Mouse (Mus musculus): ENCODE data around the gene Stk32b. TPM values are rescaled to one million over a fixed set of nuclear protein-coding genes. Genes with fewer than 3 reads are reported as not detected.

The Stk32b gene
- polyA plus RNA-seq, 1 experiment from 2014 or later: 38.8 TPM

- Histone ChIP-seq H3K9me3 (no peaks in the 10 kb centered on the region), H3K4me2 (no peak overlapping the region), H3K36me3 (no peaks in the 10 kb centered on the region), H3K27me3 (no peaks in the 10 kb centered on the region), H3K4me1 (replicated peaks) (no peaks in the 10 kb centered on the region), H3K4me3 (no peak overlapping the region), H3K27ac (replicated peaks) (no peak overlapping the region), H3K9ac (no peak overlapping the region)
- no peak for ATAC-seq (ENCODE audit: low FRiP score, low read depth)
- 82% methylated on average over 6 of the region's 6 CpGs for WGBS
Measured at GRCm38 (mm10) chr5:37586071-37586470, 130.9 kb downstream of the Stk32b start.

- no peaks in the 10 kb centered on the region for H3K4me1 ChIP-seq (replicated peaks)
- H3K4me3 ChIP-seq: no peak overlapping the region
- no peaks in the 10 kb centered on the region for H3K9me3 ChIP-seq
- WGBS: 82% methylated on average over 6 of the region's 6 CpGs
- no peak overlapping the region for H3K9ac ChIP-seq
- no peak overlapping the region for H3K27ac ChIP-seq (replicated peaks)
- no peak overlapping the region for H3K4me2 ChIP-seq
- no peak for ATAC-seq (ENCODE audit: low FRiP score, low read depth)
- H3K36me3 ChIP-seq: no peaks in the 10 kb centered on the region
- H3K27me3 ChIP-seq: no peaks in the 10 kb centered on the region
Measured at GRCm38 (mm10) chr5:37575427-37575826, 141.5 kb downstream of the Stk32b start.

GRCm38 (mm10) chr5:37557274-37557815 lies 159.6 kb downstream of the Stk32b start:
- H3K4me3 ChIP-seq: no peak overlapping the region
- 0 out of 2 replicates have a peak, but pooled peaks have one; percentile 34 for ATAC-seq (ENCODE audit: low FRiP score, low read depth)
- no peak overlapping the region for H3K4me2 ChIP-seq
- H3K36me3 ChIP-seq: no peaks in the 10 kb centered on the region
- H3K4me1 ChIP-seq (replicated peaks): no peaks in the 10 kb centered on the region
- WGBS: 39% methylated on average over 6 of the region's 6 CpGs
- H3K27me3 ChIP-seq: no peaks in the 10 kb centered on the region
- H3K9ac ChIP-seq: no peak overlapping the region
- H3K27ac ChIP-seq (replicated peaks): no peak overlapping the region
- H3K9me3 ChIP-seq: no peaks in the 10 kb centered on the region

GRCm38 (mm10) chr5:37554231-37554630 lies 162.7 kb downstream of the Stk32b start:
- Histone ChIP-seq H3K4me1 (replicated peaks) (no peaks in the 10 kb centered on the region; the same call in 1 of the 2 replicates), H3K4me2 (no peak overlapping the region), H3K9me3 (no peaks in the 10 kb centered on the region), H3K9ac (no peak overlapping the region), H3K36me3 (no peaks in the 10 kb centered on the region), H3K27ac (replicated peaks) (no peak overlapping the region), H3K4me3 (no peak overlapping the region), H3K27me3 (no peaks in the 10 kb centered on the region)
- ATAC-seq (ENCODE audit: low FRiP score, low read depth): no peak
- 87% methylated on average over 4 of the region's 4 CpGs for WGBS

GRCm38 (mm10) chr5:37551649-37552048 lies 165.3 kb downstream of the Stk32b start:
- Histone ChIP-seq H3K27ac (replicated peaks) (no peak overlapping the region), H3K9ac (no peak overlapping the region), H3K36me3 (no peaks in the 10 kb centered on the region), H3K27me3 (no peaks in the 10 kb centered on the region), H3K4me1 (replicated peaks) (no peaks in the 10 kb centered on the region; the same call in 1 of the 2 replicates), H3K4me2 (no peak overlapping the region), H3K4me3 (no peak overlapping the region), H3K9me3 (no peaks in the 10 kb centered on the region)
- no peak for ATAC-seq (ENCODE audit: low FRiP score, low read depth)
- 54% methylated on average over 5 of the region's 5 CpGs for WGBS

- Histone ChIP-seq H3K4me3 (no peak overlapping the region), H3K27ac (replicated peaks) (no peak overlapping the region), H3K9me3 (no peaks in the 10 kb centered on the region), H3K4me1 (replicated peaks) (no peaks in the 10 kb centered on the region), H3K9ac (no peak overlapping the region), H3K4me2 (no peak overlapping the region), H3K36me3 (no peaks in the 10 kb centered on the region), H3K27me3 (no peaks in the 10 kb centered on the region)
- no peak for ATAC-seq (ENCODE audit: low FRiP score, low read depth)
- 83% methylated on average over 4 of the region's 4 CpGs for WGBS
Measured at GRCm38 (mm10) chr5:37535726-37536293, 181.2 kb downstream of the Stk32b start.

- no peak overlapping the region for H3K27ac ChIP-seq (replicated peaks)
- WGBS: 82% methylated on average over 5 of the region's 5 CpGs
- no peaks in the 10 kb centered on the region for H3K36me3 ChIP-seq
- no peak overlapping the region for H3K9ac ChIP-seq
- no peaks in the 10 kb centered on the region for H3K4me1 ChIP-seq (replicated peaks)
- H3K4me3 ChIP-seq: no peak overlapping the region
- no peaks in the 10 kb centered on the region for H3K27me3 ChIP-seq
- H3K9me3 ChIP-seq: no peaks in the 10 kb centered on the region
- H3K4me2 ChIP-seq: no peak overlapping the region
- no peak for ATAC-seq (ENCODE audit: low FRiP score, low read depth)
Measured at GRCm38 (mm10) chr5:37535227-37535626, 181.7 kb downstream of the Stk32b start.

- no peak overlapping the region for H3K27ac ChIP-seq (replicated peaks)
Measured at GRCm38 (mm10) chr5:37525363-37525762, 191.6 kb downstream of the Stk32b start.

GRCm38 (mm10) chr5:37520441-37520840 lies 196.5 kb downstream of the Stk32b start:
- no peaks in the 10 kb centered on the region for H3K9me3 ChIP-seq
- H3K9ac ChIP-seq: no peak overlapping the region
- no peaks in the 10 kb centered on the region for H3K4me1 ChIP-seq (replicated peaks)
- no peaks in the 10 kb centered on the region for H3K36me3 ChIP-seq
- H3K4me2 ChIP-seq: no peak overlapping the region
- 82% methylated on average over 3 of the region's 3 CpGs for WGBS
- H3K4me3 ChIP-seq: no peak overlapping the region
- H3K27me3 ChIP-seq: no peaks in the 10 kb centered on the region
- H3K27ac ChIP-seq (replicated peaks): no peak overlapping the region
- ATAC-seq (ENCODE audit: low FRiP score, low read depth): no peak

More at GRCm38 (mm10) chr5:37525363-37525762, 191.6 kb downstream of the Stk32b start:
- Histone ChIP-seq H3K9ac (no peak overlapping the region), H3K4me3 (no peak overlapping the region), H3K4me2 (no peak overlapping the region), H3K9me3 (no peaks in the 10 kb centered on the region), H3K36me3 (no peaks in the 10 kb centered on the region), H3K27me3 (no peaks in the 10 kb centered on the region), H3K4me1 (replicated peaks) (no peaks in the 10 kb centered on the region)
- no peak for ATAC-seq (ENCODE audit: low FRiP score, low read depth)
- 61% methylated on average over 5 of the region's 5 CpGs for WGBS

- 35% methylated on average over 2 of the region's 2 CpGs for WGBS
- no peaks in the 10 kb centered on the region for H3K36me3 ChIP-seq
- no peak overlapping the region for H3K4me3 ChIP-seq
- no peak overlapping the region for H3K9ac ChIP-seq
- peaks cover 3% of the 10 kb centered on the region; the same call in 1 of the 2 replicates for H3K4me1 ChIP-seq (replicated peaks)
- ATAC-seq (ENCODE audit: low FRiP score, low read depth): 0 out of 2 replicates have a peak, but pooled peaks have one; percentile 30
- no peak overlapping the region for H3K4me2 ChIP-seq
- H3K27me3 ChIP-seq: no peaks in the 10 kb centered on the region
- no peak overlapping the region for H3K27ac ChIP-seq (replicated peaks)
- H3K9me3 ChIP-seq: no peaks in the 10 kb centered on the region
Measured at GRCm38 (mm10) chr5:37512479-37512878, 204.5 kb downstream of the Stk32b start.

GRCm38 (mm10) chr5:37506880-37507519 lies 210.0 kb downstream of the Stk32b start:
- Histone ChIP-seq H3K9me3 (no peaks in the 10 kb centered on the region), H3K27me3 (no peaks in the 10 kb centered on the region), H3K36me3 (no peaks in the 10 kb centered on the region), H3K4me2 (no peak overlapping the region), H3K9ac (no peak overlapping the region), H3K4me3 (no peak overlapping the region), H3K27ac (replicated peaks) (no peak overlapping the region), H3K4me1 (replicated peaks) (peaks cover 6% of the 10 kb centered on the region; the same call in 1 of the 2 replicates)
- no peak for ATAC-seq (ENCODE audit: low FRiP score, low read depth)
- WGBS: 47% methylated on average over 12 of the region's 12 CpGs

GRCm38 (mm10) chr5:37494984-37495476 lies 221.9 kb downstream of the Stk32b start:
- Histone ChIP-seq H3K27me3 (no peaks in the 10 kb centered on the region), H3K4me3 (no peak overlapping the region), H3K4me1 (replicated peaks) (no peaks in the 10 kb centered on the region), H3K9me3 (no peaks in the 10 kb centered on the region), H3K27ac (replicated peaks) (no peak overlapping the region), H3K36me3 (no peaks in the 10 kb centered on the region), H3K9ac (no peak overlapping the region), H3K4me2 (no peak overlapping the region)
- WGBS: 90% methylated on average over 3 of the region's 3 CpGs
- no peak for ATAC-seq (ENCODE audit: low FRiP score, low read depth)
